Mouse (Mus musculus): Measurements from ENCODE around the gene Csk.

- no peak for TF ChIP-seq CTCF (IDR thresholded peaks at IDR 0.05; ENCODE audit: borderline replicate concordance, insufficient read depth, low read length)
- no peak for TF ChIP-seq POLR2A (IDR thresholded peaks at IDR 0.05; ENCODE audit: low read depth, low read length)
Measured at GRCm38 (mm10) chr9:57624295-57624694, 29.1 kb downstream of the Csk start.

Data from embryonic fibroblast, embryonic 13.5 days (primary cell).